Mouse (Mus musculus) gastrocnemius, adult 18-20 months (tissue): ENCODE measurements around the gene Cntn4. TPM values are rescaled to one million over a fixed set of nuclear protein-coding genes. Genes with fewer than 3 reads are reported as not detected.

Source experiments
- DNase-seq: peaks from one replicate; pipeline ENCODE4 v3.0.0; 2021; ENCODE audit warnings: low spot score
- total RNA-seq, 2 experiments: library from RNA; stranded (reverse); gene quantifications; 2 replicates each; pipeline ENCODE4 v1.2.3; 2021

Gene Cntn4
- total RNA-seq, 2 experiments from 2014 or later = not detected

DNA sequence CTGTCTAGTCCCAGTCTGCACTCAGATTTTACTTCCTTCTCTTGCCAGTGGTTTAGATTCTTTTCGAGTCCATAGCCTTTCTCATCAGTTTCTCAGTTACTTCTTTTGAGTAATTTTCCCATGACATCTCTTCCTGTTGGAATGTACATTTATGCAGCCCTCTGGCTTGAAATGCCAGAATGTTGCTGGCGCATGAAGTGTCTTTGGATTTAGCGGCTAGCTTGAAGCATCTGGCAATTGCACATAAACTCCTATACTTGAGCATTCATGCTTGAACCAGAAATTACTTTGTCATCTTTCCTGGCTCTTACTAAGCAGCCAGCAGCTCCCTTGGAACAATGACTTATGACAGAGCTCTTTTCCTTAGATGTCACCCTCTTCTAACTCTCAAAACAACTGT, 965.6 kb downstream of the Cntn4 start:
- no peak for DNase-seq

DNA sequence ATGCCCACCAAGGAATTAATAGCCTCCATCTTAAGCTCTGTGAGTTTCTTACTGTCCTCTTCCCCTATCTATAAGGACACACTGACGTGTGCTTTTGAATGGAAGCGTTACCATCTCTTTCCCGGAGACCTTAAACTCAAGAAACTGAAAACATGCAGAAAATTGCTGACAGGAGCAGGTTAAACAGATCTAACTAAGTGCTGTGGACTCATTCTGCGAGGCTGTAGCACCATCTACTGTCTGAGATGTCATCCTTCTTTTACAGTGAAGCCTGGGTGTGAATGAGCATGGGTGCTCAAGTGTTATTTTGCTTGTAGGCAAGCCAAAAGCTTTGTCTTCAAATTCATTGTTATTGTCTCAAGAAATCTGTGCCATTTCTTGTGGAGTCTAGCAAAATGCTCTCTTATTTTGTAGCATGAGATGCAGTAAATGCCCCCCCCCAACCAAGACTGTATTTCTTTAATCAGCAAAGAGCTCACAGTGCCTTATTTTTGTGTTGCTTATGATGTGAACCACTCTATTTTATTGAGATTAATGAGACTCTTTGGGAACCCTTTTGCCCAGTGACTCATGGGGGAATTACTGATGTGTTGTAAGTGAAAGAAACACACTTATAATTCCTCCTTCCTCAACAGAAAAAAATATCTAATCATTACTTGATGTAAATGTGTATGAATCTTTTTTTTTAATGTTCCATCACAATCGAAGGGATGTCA, 968.2 kb downstream of the Cntn4 start:
- peak; percentile 1 for DNase-seq

DNA sequence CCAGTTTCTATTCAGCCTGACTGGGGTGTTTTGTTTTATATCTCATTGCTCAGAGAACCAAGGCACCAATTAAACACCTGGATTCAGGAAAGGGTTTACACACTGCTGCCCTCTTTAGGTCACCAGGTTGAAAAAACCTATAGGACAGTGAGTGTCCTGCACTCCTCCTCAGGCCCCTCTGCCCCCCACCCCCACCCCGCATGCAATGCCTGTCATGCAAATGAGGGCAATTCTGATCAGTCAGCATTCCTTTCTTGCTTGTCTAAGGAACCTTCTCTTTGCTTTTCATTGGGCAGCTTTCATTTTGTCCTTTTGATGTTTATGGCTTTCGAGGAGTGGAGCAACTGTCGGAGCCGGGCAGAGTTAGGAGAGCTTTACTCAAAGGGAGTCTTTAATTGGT, 969.5 kb downstream of the Cntn4 start:
- DNase-seq = no peak

DNA sequence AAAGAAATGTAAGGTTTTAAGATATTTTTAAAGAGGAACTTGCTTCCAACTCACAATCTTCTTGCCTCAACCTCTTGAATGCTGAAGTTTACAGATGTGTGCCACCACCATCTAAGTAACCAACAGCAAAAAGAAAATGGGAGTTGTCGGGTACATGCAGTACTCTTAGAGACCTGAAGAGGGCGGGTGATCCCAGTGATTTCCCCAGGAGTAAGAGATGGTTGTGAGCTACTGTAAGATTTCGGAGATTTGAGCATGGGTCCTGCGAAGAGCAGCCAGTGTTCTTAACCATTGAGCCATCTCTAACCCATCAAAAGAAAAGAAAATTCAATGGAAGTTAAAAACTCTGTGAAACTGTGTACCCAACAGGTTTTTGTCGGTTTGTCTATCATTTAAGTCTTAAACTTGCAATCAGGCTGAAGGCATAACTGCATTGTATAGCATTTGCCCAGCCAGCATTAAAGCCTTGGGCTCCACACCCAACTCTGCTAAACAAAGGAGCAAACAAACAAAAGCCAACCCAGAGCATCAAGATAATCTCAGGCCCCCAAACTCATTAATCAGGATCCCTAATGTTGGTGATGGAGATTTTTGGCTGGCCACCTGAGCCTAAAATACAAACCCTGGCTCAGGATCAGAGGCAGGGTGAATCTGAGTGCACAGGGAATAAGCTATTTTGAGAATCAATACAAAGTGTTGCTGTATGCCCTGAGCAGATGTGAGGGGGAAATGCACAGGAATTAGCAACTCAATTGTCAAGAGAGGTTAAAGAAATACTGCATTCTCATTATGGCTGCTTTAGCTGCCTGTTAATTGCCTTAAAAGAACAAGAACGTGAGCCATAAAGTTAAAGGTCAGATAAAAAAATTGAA, 986.6 kb downstream of the Cntn4 start:
- DNase-seq = peak; percentile 19

DNA sequence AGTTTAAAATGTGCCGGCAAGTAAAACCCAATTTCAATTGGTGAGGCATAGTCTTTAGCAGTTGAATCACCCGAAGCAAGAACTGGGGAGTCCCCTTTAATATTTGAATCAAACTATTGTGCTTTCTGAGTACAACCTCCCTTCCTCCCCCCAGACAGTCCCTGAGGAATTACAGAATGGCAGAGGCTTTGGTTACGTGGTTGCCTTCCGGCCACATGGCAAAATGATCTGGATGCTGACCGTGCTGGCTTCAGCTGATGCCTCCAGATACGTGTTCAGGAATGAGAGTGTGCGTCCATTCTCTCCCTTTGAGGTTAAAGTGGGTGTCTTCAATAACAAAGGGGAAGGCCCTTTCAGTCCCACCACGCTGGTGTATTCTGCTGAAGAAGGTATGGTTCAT, 998.1 kb downstream of the Cntn4 start:
- DNase-seq = no peak

DNA sequence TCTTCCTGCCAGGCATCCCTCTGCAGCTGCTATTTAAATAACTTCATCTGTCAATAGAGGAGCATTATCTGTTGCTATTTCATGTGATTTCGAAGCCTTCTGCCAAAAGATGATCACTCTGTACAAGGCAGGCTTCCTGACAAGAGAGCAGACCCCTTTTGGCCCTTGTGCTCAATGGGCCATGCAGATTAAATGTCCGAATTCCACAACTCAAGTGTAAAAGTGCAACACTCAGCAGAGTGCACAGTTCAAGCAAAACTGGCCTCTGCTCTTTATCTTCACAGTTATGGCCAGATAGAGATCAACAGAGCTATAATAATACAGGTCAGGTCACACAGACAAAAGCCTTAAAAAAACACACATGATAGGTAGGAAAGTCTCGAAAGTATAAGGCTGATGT, 1024.5 kb downstream of the Cntn4 start:
- DNase-seq = no peak

DNA sequence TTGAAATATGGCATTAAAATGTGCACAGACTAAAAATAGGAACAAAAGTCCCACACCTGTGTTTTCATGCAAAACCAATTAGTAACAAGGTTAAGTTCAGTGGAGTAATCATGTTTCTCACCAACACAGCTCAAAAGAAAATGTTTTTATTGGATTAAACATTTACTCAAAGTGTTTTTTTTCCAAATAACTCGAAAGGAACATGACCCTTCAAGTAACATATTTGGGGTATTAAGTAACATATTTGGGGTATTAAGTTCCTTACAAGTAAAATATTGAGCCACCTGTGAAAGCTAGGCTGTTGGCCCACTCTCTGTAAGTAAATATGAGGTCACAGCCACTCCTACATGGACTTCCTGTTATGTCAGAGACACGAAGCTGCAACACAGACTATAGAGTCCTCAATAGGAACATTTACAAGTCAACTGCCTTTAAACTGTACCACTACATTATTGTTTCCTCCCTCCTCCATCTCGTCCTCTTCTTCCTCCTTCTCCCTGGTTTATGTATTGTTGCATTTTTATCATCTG, 1028.1 kb downstream of the Cntn4 start:
- no peak for DNase-seq

DNA sequence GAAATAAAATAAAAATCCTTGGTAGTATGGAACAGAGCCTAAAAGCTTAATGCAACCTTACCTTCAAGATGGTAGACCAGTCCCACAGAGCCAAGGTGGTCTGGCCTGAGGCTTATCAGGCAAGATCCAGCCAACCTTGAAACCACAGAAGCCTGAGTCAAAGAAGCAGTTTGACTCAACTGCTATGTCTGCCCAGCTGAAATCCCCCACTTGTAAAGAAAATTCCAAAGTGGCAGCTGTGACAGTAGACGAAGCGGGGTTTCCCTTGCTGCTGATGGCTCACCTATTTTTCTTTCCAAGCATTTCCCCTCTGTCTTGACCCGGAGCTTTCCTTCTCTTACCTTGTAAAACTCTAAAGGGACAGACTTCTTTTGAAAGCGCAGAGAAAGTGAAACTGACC, 1048.2 kb downstream of the Cntn4 start:
- no peak for DNase-seq

GRCm38 (mm10) chr6:106726078-106726477, 1048.6 kb downstream of the Cntn4 start:
- no peak for DNase-seq

- no peak for DNase-seq
Measured at GRCm38 (mm10) chr6:106727703-106728102, 1050.2 kb downstream of the Cntn4 start.

GRCm38 (mm10) chr6:106729682-106730314, 1052.3 kb downstream of the Cntn4 start:
- no peak for DNase-seq

- no peak for DNase-seq
Measured at GRCm38 (mm10) chr6:106732563-106732962, 1055.1 kb downstream of the Cntn4 start.

DNA sequence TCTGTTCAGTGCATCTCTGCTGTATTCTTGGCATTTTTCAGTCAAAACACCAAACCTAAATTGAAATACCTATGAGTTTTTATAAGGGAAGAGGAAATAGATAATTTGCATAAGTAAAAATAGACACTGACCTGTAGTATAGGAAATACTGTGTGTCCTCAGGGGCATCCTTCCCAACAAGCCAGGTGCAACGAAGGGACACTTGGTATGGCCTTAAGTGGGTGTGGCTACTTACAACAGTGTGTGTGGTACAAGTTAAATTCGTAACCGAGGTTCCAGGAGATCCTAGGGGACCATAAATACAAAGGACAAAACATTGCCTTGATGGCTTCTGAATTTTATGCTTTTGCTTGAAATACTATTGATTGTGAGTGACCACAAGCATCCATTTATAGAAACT, 1060.8 kb downstream of the Cntn4 start:
- DNase-seq = no peak

- no peak for DNase-seq
Measured at GRCm38 (mm10) chr6:106740244-106740825, 1062.9 kb downstream of the Cntn4 start.

DNA sequence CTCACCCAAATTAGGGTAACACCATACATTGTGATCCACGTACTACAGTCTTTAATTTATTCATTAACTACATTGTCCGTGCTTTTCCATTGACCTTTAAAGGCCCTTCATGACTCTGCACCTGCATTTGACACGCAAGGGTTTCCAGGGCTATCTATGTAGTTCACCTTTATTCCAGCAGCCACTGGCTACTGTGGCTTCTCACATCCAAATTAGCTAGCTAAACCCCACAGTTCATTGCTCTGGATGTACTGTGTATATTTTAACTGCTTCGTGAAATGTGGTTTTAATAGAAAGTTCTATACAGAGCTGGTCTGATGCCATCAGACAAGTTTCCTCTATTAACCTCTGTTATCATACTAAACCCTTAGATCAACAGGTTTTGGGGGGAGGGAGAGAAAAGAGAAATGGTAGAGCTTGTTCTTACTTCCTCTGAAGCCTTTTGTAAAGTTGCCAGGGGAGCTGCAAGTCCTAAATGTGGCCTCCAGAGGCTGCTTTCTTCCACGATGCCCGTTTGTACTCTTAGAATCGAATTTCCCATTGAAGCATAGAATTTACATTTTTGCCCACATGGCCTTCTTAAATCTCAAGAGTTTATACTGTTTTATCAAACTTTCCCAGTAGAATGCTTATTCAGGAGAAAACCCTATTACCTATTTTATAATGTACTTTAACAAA, 1066.2 kb downstream of the Cntn4 start:
- DNase-seq = no peak

DNA sequence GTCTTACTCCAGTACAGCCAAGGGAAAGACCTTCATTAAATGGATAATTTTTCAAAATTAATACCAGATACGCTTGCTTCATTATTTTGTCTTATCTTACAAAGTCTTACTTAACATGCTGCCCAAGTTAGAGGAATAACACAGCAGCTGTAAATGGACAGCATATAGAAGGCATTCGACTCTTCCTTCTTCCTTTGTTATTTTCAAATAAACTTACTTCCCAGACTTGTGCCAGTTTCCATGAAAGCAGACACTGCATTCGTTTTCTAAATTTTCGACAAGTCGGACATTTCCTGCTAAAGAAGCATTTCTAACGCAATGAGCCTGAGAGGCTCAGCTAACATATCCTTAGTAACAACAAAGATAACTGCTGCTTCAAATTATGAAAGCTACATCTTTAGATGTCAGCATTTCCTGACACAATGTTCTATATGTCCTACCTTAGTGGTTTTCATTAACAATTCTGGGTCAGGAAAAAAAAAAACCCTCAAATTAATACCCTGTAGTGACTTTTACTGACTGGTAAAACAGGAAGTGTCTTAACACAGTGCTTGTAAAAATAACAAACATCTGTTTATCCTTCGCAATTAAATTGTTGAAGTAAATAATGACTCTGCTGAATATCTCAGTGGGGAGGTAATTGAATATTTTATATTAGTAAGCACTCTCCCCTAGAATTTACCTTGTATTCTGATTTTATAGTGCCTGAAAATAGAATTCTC, 1068.4 kb downstream of the Cntn4 start:
- DNase-seq = no peak

DNA sequence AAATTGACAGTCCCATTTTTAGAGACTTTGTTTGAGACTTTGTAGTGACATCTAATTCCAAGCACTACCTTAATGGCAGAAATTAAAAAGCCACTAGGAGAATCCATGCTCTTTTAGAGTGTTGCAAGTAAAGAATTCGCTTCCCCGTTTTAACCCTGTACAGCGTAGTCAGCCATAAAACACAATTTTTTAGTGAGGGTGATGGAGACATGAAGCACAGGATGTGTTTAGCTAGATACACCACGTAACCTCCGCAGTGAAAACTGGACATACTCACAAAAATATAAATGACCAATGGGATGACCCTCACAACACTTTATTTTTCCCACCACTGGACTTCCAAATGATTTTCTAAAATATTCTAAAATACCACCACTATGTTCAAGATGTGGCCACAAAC, 1069.8 kb downstream of the Cntn4 start:
- DNase-seq = no peak

GRCm38 (mm10) chr6:106747804-106748203, 1070.3 kb downstream of the Cntn4 start:
- no peak for DNase-seq
